Mouse (Mus musculus): Measurements from ENCODE around the gene Ccdc71.

- TF ChIP-seq POLR2A (IDR thresholded peaks at IDR 0.05; ENCODE audit: insufficient read depth, low read depth, low read length) (no peak), CTCF (IDR thresholded peaks at IDR 0.05) (no peak)
Observed at GRCm38 (mm10) chr9:108506901-108507300, 46.6 kb downstream of the Ccdc71 start.
